Mouse (Mus musculus): ENCODE data around the gene Znhit2.

Znhit2 gene

GRCm38 (mm10) chr19:6046294-6047153 lies 14.5 kb upstream of the Znhit2 start, which contains the start of gene Syvn1:
Syvn1 (plus strand) TSS chr19:6046576.
- DNase-seq (ENCODE audit: low spot score) = peak; percentile 95

GRCm38 (mm10) chr19:6047154-6047898 lies 13.7 kb upstream of the Znhit2 start:
- no peak for DNase-seq (ENCODE audit: low spot score)

- DNase-seq (ENCODE audit: low spot score) = no peak
These were observed 13.2 kb upstream of the Znhit2 start for GRCm38 (mm10) chr19:6047899-6048166.

GRCm38 (mm10) chr19:6048681-6049410 lies 12.1 kb upstream of the Znhit2 start:
- no peak for DNase-seq (ENCODE audit: low spot score)

GRCm38 (mm10) chr19:6052516-6052915 lies 8.5 kb upstream of the Znhit2 start:
- DNase-seq (ENCODE audit: low spot score) = no peak

- DNase-seq (ENCODE audit: low spot score) = no peak
These were observed 6.7 kb upstream of the Znhit2 start for GRCm38 (mm10) chr19:6054296-6054695.

GRCm38 (mm10) chr19:6056696-6057095 lies 4.3 kb upstream of the Znhit2 start:
- no peak for DNase-seq (ENCODE audit: low spot score)

- DNase-seq (ENCODE audit: low spot score) = peak; percentile 97
These were observed 3.5 kb upstream of the Znhit2 start, which contains the start of the genes Mrpl49 and Fau for GRCm38 (mm10) chr19:6057313-6058096. Mrpl49 (minus strand) TSS chr19:6057785. Fau (plus strand) TSS chr19:6057844.

GRCm38 (mm10) chr19:6058513-6058912 lies 2.5 kb upstream of the Znhit2 start:
- DNase-seq (ENCODE audit: low spot score) = no peak

- DNase-seq (ENCODE audit: low spot score) = peak; percentile 57
These were observed 2.0 kb upstream of the Znhit2 start for GRCm38 (mm10) chr19:6058966-6059365.

- DNase-seq (ENCODE audit: low spot score) = peak; percentile 51
These were observed 780 bp downstream of the Znhit2 start for GRCm38 (mm10) chr19:6061641-6062302.

GRCm38 (mm10) chr19:6062418-6062817 lies 1.4 kb downstream of the Znhit2 start:
- DNase-seq (ENCODE audit: low spot score) = peak; percentile 71

- no peak for DNase-seq (ENCODE audit: low spot score)
These were observed 2.1 kb downstream of the Znhit2 start for GRCm38 (mm10) chr19:6063081-6063480.

GRCm38 (mm10) chr19:6066571-6066970 lies 5.6 kb downstream of the Znhit2 start:
- DNase-seq (ENCODE audit: low spot score) = no peak

GRCm38 (mm10) chr19:6067011-6067723 lies 6.2 kb downstream of the Znhit2 start:
- DNase-seq (ENCODE audit: low spot score) = peak; percentile 83

GRCm38 (mm10) chr19:6067724-6068415 lies 6.9 kb downstream of the Znhit2 start, which contains the start of gene Tm7sf2:
Tm7sf2 (minus strand) TSS chr19:6068373.
- DNase-seq (ENCODE audit: low spot score) = peak; percentile 93

GRCm38 (mm10) chr19:6068951-6069350 lies 8.0 kb downstream of the Znhit2 start:
- DNase-seq (ENCODE audit: low spot score) = no peak

GRCm38 (mm10) chr19:6069851-6070250 lies 8.9 kb downstream of the Znhit2 start:
- no peak for DNase-seq (ENCODE audit: low spot score)

- DNase-seq (ENCODE audit: low spot score) = no peak
These were observed 9.7 kb downstream of the Znhit2 start for GRCm38 (mm10) chr19:6070571-6071250.

Measured in yolk sac, embryonic 10.5 days (tissue).